Mouse (Mus musculus) granulocyte monocyte progenitor cell, adult 5-6 weeks (primary cell): ENCODE results near the gene Slc27a2. TPM values are rescaled to one million over a fixed set of nuclear protein-coding genes. Genes with fewer than 3 reads are reported as not detected.
A peak's percentile ranks its signal among the peaks of the same experiment; 100 is the strongest.
"Not testable (repeated sequence)": the region's sequence is repeated elsewhere in the genome, so short reads cannot be mapped to it uniquely, and the experiment has no call there.

Source experiments
- ATAC-seq: replicated peaks from 2 replicates; pipeline ENCODE4 v1.8.0; 2016; ENCODE audit warnings: mild to moderate bottlenecking, moderate TSS enrichment, inconsistent platforms; ENCODE audit not compliant: poor library complexity, severe bottlenecking
- total RNA-seq, 2 experiments: library from RNA; stranded (forward) in 1 of 2; stranded (reverse) in 1 of 2; fragments of 200-712, 200-1000 nt in 1 of 2; fragments of >200 nt in 1 of 2; fragmentation: Nextera tagmentation in 1 of 2; gene quantifications; 2 replicates each; pipeline ENCODE4 v1.2.3; 2014 to 2017

Gene Slc27a2
- total RNA-seq (2014; fragmentation: Nextera tagmentation) = not detected in 2 replicates
- not detected in 2 replicates for total RNA-seq (2017)

DNA sequence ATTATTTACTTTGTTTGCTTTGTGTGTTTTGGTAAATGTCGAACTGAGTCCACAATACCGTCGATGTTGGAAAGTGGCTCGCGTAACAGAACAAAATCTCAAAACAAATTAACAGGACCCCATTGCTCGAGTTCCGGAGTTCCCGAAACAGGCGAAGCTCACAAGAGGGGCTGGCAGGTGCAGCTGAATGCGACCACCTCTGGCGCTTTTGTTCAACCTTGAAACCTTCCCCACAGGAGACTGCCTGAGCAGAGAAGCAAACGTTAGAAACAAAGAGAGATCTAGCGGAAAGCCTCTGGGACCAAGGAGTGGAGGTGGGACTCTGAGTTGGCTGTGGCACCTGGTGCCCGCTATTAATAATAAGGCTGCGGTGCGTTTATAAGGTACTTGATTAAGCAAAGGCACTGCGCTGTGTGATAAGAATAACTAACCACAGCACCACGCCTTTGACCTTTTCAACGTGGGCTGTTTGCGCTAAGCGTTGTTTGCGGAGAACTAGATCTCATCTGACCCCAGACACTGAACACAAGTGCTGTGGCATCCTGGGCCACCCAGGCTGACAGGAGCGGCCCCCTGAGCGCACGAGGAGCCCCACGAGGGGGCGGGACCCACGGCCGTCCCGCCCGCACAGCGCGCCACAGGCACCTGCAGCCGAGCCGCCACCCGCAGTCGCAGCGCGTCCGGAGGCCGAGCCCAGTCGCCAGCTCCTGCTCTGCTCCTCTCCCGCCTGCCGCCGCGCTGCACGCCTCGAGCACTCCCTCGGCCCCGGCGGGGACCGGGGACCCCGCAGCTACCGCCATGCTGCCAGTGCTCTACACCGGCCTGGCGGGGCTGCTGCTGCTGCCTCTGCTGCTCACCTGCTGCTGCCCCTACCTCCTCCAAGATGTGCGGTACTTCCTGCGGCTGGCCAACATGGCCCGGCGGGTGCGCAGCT is at the start of gene Slc27a2:
TSS of gene Slc27a2 (plus strand) at position 51 of the 934 bp plus-strand sequence.
- peak; percentile 52 for ATAC-seq

DNA sequence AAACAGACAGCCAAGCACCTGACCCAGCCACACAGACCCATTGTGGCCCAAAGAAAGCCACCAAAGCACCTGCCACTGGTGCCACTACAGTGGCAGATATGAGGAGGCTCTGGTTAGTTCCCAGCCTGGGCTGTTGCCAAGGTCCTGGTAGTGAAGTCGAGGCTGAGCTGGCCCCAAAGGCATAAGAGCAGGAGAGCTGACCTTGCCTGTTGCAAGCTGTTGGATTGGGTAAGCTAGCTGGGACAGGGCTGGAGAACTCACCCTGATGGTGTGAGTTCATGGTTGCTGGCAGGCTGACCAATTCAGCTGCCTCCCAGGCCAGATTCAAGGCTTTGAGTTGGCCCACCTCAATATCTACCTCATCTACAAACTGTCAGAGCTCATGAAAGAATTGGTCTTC is 47.1 kb upstream of the Slc27a2 start:
- no peak for ATAC-seq

DNA sequence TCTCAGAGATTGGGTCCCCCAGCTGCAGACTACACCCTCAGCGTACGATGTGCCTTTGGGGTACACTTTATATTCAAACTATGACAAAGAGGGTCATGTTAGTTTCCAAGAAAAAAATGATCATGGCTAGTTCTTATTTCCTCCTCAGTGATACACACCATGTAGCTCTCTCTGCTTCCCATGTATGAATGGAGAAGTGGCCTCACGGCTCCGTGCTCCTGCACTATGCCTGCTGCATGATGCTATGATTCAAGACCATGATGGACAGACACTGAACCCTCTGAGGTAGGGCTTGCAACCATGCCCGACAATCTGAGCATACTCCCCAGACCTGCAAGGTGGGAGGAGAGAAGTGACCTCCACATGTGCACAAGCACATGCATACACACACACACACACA is 44.7 kb upstream of the Slc27a2 start:
- ATAC-seq = peak; percentile 63

DNA sequence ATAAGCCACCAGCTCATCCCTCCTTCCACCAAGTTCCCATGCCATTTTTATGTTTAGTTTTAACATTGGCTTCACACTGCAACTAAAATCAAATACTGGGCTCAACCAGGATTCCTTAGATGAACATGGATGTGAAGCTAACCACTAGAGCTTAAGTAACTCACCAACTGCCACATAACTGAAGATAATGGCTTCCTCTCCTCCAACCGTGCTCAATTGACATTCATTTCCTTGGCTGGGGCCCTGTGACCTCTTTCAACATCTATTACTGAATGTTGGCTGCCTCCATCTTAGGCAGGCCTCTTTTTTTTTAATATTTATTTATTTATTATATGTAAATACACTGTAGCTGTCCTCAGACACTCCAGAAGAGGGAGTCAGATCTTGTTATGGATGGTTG is 44.0 kb upstream of the Slc27a2 start:
- peak; percentile 72 for ATAC-seq

- ATAC-seq = peak; percentile 89
Measured at GRCm38 (mm10) chr2:126515069-126515826, 37.0 kb upstream of the Slc27a2 start.

- peak; percentile 83 for ATAC-seq
Measured at GRCm38 (mm10) chr2:126519872-126520581, 32.2 kb upstream of the Slc27a2 start.

DNA sequence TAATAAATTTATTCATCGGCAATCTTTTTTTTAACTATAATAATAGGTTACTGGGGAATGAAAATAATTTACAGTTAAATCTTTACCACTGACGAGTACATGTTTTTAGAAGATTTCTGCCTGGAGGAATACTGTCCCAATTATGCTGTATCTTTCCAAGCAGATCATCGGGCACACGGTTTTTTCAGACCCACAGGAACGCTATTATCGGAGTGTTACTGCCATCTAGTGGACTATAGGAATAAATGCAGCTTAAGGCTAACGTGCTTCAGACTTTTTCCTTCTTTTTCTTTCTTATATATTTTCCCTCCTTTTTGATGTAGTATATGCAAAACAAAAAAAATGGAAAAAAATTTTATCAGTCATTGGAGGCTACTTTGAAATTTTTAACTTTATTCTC is 31.4 kb upstream of the Slc27a2 start:
- ATAC-seq = peak; percentile 72

DNA sequence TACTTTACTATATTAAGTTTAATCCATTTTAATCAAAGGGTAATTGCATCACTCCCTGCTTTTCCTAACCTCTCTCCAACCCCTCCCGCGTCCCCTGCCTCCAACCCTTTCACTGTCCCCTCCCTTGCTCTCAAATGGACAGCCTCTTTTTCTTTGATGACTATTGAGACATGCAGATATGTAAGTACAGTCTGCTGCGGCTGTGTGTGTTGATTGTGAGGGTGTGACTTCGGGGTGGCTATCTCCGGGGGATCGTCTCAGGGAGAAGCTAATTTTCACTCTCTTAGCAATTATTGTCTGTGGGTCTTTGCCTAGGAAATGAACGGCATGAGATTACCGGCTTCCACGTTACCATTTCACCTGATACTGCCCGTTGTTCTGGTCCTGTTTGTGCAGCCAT is 30.7 kb upstream of the Slc27a2 start:
- no peak for ATAC-seq

DNA sequence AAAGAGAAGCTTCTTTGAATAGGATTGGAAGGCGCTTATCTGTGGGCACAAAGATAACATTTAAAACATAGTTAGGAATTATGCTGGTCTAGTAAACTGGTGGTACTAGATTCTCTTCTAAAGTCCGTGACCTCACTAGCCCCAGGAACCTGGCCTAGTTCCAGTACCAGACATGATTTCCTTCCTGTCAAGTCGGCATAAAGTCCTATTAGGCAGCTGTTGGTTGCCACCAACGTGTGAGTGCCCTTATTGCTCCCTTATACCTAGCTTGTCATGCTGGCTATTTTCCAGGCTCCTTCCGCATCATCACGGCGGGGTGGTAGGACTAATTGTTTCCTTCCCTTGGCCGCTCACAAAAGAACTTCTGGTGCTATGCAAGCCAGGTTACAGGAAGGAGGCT is 30.2 kb upstream of the Slc27a2 start:
- ATAC-seq = no peak

GRCm38 (mm10) chr2:126523101-126523745 is 29.0 kb upstream of the Slc27a2 start:
- ATAC-seq = not testable (repeated sequence)

DNA sequence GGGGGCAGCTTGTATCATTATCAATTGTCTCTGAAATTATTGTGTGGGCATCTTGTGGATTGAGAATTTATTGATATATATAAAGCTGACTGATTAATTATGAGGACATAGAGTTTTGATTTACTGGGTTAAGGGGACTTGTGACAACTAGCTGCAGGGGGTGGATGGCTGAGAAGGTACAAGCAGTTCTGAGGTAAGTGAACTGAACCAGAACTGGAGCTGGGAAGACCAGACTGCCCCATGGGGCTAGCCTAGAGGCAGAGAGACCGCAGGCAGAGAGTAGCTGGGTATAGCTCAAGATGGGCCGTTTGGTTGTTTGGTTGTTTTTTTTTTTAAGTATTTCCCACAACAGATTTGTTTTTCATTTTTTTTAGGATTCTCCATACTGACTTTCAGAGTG is 27.9 kb upstream of the Slc27a2 start:
- ATAC-seq = no peak

DNA sequence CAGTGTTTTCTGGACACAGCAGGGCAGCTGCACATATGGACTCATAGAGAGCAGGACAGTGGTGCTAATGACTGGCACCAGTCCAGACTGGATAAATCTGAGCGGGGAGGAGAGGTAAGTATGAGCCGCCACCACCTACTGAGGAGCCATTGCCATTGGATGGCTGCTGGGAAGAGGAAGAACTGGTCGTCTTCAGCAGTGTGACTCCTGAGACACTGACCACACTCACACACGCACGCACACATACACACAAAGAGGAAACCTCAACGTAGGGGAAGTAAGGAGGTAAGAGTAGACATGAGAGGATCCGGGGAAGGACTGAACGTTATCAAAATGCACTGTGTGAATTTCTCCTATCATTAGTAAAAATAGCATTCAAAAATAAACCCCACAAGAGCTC is 24.7 kb upstream of the Slc27a2 start:
- ATAC-seq = peak; percentile 86

GRCm38 (mm10) chr2:126530581-126530980 is 21.6 kb upstream of the Slc27a2 start:
- peak; percentile 81 for ATAC-seq

GRCm38 (mm10) chr2:126537654-126538053 is 14.6 kb upstream of the Slc27a2 start:
- ATAC-seq = no peak

DNA sequence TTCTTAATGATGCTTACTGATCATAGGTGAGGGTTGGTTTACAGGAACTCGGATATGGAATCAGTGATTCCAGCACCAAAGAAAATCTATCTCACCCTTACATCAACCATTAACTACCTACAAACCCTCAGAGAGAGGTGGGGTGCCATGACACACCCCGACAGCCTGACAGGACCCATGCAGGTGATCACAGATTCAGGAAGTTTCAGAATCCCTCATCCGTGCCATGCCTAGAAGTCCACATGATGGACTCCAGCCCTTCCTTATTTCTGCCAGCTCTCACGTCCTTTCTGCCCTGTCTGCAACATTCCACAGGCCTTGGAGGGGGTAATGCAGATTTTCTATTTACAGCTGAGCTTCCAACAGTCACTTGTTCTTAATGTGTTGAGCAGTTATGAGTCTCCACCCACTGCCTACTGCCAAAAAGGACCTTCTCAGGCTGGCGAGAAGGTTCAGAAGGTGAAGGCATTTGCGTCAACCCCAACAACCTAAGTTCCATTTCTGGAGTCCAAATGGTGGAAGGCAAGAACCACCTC is 11.7 kb upstream of the Slc27a2 start:
- ATAC-seq = no peak

- no peak for ATAC-seq
Measured at GRCm38 (mm10) chr2:126542211-126542610, 10.0 kb upstream of the Slc27a2 start.

DNA sequence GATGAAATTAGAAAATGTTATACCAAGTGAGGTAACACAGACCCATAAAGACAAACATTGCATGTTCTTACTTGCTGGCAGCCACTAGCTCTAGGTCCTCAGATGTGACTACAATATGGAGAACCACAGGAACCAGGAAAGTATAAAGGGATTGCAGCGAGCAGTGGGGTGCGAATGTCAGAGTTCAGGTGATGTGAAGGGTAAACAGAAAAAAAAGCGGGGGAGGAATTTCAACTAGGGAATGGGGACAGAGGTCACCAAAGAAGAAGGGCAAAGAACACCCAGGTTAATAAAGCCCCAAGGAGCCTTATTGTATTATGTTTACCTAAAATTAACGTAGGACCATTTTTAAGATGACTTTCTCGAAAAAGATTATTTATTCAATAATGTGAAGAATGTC is 6.9 kb upstream of the Slc27a2 start:
- ATAC-seq = no peak

DNA sequence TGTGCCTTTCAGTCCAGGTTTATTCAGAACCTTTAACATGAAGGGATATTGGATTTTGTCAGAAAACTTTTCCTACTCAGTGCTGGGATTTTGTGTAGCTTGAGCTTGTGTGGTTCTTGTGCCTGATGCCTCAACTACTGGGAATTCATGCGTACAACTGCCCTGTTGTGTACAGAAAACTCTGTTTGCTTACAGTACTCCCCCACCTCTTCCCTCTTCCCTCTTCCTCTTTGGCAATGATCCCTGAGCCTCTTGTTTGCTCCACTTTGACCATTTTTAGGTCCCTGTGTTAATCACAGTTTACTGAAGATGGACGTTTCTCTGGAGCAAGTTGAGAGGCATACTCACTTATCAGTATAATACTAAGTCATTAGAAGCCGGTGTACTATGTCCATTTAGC is 5.8 kb upstream of the Slc27a2 start:
- no peak for ATAC-seq

GRCm38 (mm10) chr2:126549681-126550080 is 2.5 kb upstream of the Slc27a2 start:
- no peak for ATAC-seq
